14 mouse cellular contexts compared by ENCODE assay signal in the genomic region with DNA sequence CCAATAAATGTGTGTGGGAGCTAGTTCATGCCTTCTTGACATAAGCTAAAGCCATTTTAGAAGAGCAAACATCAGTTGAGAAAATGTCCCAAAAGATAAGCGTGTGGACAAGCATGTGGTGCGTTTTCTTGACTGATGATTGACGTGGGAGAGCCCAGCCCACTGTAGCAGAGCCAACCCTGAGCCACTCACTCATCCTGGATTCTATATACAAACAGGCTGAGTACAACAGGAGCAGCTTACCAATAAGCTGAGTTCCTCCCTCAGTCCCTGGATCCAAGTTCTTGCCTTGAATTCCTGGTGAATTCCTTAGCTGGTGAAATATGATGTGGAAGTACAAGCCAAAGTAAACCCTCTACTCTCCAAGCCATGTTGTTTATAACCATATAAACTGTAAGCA.
"Had no signal": no experiment of that assay in that cellular context is flagged by ENCODE, and none has a peak within 500 bp of the region (broad histone marks: within the 10 kb centered on the region; RNA-seq: fewer than 3 reads in every experiment).

No protein-coding gene starts in this region.

- H3K4me1 ChIP-seq: intestine, embryonic 15.5 days; limb, embryonic 13.5 days; lung, embryonic 15.5 days; midbrain, embryonic 10.5 days; neural tube, embryonic 15.5 days had no signal

- H3K36me3 ChIP-seq: intestine, embryonic 15.5 days; limb, embryonic 13.5 days; lung, embryonic 15.5 days; midbrain, embryonic 10.5 days; neural tube, embryonic 15.5 days had no signal

- H3K9me3 ChIP-seq: intestine, embryonic 15.5 days; limb, embryonic 13.5 days; lung, embryonic 15.5 days; midbrain, embryonic 10.5 days; neural tube, embryonic 15.5 days had no signal

- DNase-seq: kidney, adult 18-20 months; kidney, postnatal 14 days; left cerebral cortex, postnatal 4 days; midbrain, embryonic 14.5 days; right cerebral cortex, adult 18-20 months; right cerebral cortex, postnatal 25 days had no signal

- H3K4me2 ChIP-seq: intestine, embryonic 15.5 days; limb, embryonic 13.5 days; lung, embryonic 15.5 days; neural tube, embryonic 15.5 days had no signal

- H3K4me3 ChIP-seq: intestine, embryonic 15.5 days; layer of hippocampus, adult 2 months; limb, embryonic 13.5 days; lung, embryonic 15.5 days; midbrain, embryonic 10.5 days; myocyte; neural tube, embryonic 15.5 days had no signal

- H3K27me3 ChIP-seq: intestine, embryonic 15.5 days; limb, embryonic 13.5 days; lung, embryonic 15.5 days; neural tube, embryonic 15.5 days had no signal

- H3K9ac ChIP-seq: intestine, embryonic 15.5 days; limb, embryonic 13.5 days; liver, embryonic 14.5 days; lung, embryonic 15.5 days; neural tube, embryonic 15.5 days had no signal

- ATAC-seq: intestine, embryonic 15.5 days had no signal

- H3K27ac ChIP-seq: intestine, embryonic 15.5 days; layer of hippocampus, adult 2 months; limb, embryonic 13.5 days; liver, embryonic 14.5 days; lung, embryonic 15.5 days; midbrain, embryonic 10.5 days; neural tube, embryonic 15.5 days had no signal
